Mouse (Mus musculus): Measurements from ENCODE around the gene Mllt11.

Gene Mllt11

DNA sequence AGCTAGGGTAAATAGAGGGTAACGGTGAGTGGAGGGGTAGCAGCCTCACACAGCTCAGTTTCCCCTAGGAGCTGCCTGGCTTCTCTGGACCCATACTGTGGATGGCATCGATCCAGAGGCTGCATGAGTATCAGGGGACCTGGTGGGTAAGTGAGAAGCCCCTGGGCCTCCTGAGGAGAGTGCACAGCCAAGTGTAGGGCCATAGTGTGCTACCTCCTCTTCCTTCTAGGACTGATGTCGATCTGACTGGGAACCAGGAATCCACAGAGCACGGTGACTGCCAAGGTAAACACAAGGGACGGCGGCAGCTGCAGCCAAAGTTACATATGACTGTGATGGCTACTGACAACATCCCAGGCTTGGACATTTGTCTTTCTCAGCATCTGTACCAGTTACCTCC lies 60.9 kb downstream of the Mllt11 start:
- no peak for DNase-seq (ENCODE audit: low spot score)

DNA sequence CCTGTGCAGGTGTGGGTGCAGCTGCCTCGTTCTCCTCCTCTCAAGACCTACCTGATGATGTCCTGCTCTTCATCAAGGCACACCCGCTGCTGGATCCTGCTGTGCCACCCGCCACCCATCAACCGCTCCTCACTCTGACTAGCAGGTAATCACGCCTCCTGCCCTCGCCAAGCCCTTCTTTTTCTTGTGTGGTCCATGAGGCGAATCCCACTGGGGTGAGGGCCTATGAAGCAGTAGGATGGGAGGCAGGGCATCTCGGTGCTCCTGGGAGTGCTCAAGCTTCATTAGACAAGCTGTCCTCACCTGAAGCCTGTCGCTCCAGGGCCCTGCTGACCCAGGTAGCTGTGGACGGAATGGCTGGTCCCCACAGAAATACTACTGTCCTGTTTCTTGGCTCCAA lies 62.0 kb downstream of the Mllt11 start:
- no peak for DNase-seq (ENCODE audit: low spot score)

Measured in left cerebral cortex, adult 11 months (tissue).